Comparison of ENCODE assay signal across 18 mouse cellular contexts in genomic region chr7:101479841-101480240, GRCm38 (mm10).
"Had no signal": no experiment of that assay in that cellular context is flagged by ENCODE, and none has a peak within 500 bp of the region (broad histone marks: within the 10 kb centered on the region; RNA-seq: fewer than 3 reads in every experiment).

No protein-coding gene starts in this region.

- H3K9ac ChIP-seq: liver, embryonic 12.5 days; liver, embryonic 15.5 days; lung, embryonic 15.5 days had no signal

- DNase-seq: kidney, adult 9 months; kidney, postnatal 14 days; kidney, postnatal 4 days; layer of hippocampus, postnatal 36 days; lung, adult 18-20 months; lung, postnatal 14 days; lung, postnatal 4 days; midbrain, embryonic 14.5 days; right cerebral cortex, adult 18-20 months; right cerebral cortex, postnatal 14 days; right cerebral cortex, postnatal 4 days; thymus, adult 2 months; thymus, postnatal 14 days; thymus, postnatal 4 days had no signal

- H3K4me3 ChIP-seq: liver, embryonic 12.5 days; liver, embryonic 15.5 days; lung, embryonic 15.5 days had no signal

- H3K36me3 ChIP-seq: liver, embryonic 12.5 days; liver, embryonic 15.5 days; lung, embryonic 15.5 days had no signal

- H3K27me3 ChIP-seq: liver, embryonic 12.5 days; liver, embryonic 15.5 days; lung, embryonic 15.5 days had no signal

- H3K27ac ChIP-seq: liver, embryonic 12.5 days; liver, embryonic 15.5 days; lung, embryonic 15.5 days; stomach, postnatal 0 days had no signal

- H3K4me1 ChIP-seq: liver, embryonic 12.5 days; liver, embryonic 15.5 days had no signal
